Mouse (Mus musculus): ENCODE data around the gene Nup160. TPM values are rescaled to one million over a fixed set of nuclear protein-coding genes. Genes with fewer than 3 reads are reported as not detected.

Gene Nup160
- 23.1 and 24.1 TPM in 2 replicates for polyA plus RNA-seq (2012; rRNA removed)

GRCm38 (mm10) chr2:90677007-90677406, at the start of gene Nup160:
Gene Nup160, plus strand, starts transcription at chr2:90677215.
- DNase-seq (ENCODE audit: low read depth) = no peak
- TF ChIP-seq POLR2A (IDR thresholded peaks at IDR 0.05; ENCODE audit: borderline replicate concordance, extremely low read depth, insufficient read depth, insufficient read length, poor library complexity, severe bottlenecking) (no peak), CTCF (IDR thresholded peaks at IDR 0.05; ENCODE audit: borderline replicate concordance, extremely low read depth, insufficient read depth, insufficient read length) (no peak)

DNA sequence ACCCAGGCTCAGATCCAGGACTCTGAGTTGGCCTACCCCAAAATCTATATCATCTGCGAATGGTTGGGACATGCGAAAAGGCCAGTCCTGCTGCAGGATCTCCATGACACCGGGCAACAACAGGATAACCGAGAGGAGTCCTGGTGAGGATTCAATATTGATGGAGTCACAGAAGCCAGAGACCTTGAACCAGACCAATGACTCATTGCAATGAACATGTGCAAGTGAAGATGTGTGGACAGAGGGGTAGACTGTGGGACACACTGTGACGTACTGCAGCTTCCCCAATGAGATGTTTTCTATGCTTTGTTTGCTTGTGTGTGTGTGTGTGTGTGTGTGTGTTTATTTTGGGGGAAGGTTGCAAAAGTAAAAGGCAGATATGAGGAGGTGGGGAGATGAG, 48.8 kb upstream of the Nup160 start:
- TF ChIP-seq CTCF (IDR thresholded peaks at IDR 0.05; ENCODE audit: borderline replicate concordance, extremely low read depth, insufficient read depth, insufficient read length) (no peak), POLR2A (IDR thresholded peaks at IDR 0.05; ENCODE audit: borderline replicate concordance, extremely low read depth, insufficient read depth, insufficient read length, poor library complexity, severe bottlenecking) (no peak)
- no peak for DNase-seq (ENCODE audit: low read depth)

GRCm38 (mm10) chr2:90629552-90629951, 47.5 kb upstream of the Nup160 start:
- TF ChIP-seq CTCF (IDR thresholded peaks at IDR 0.05; ENCODE audit: borderline replicate concordance, extremely low read depth, insufficient read depth, insufficient read length) (no peak), POLR2A (IDR thresholded peaks at IDR 0.05; ENCODE audit: borderline replicate concordance, extremely low read depth, insufficient read depth, insufficient read length, poor library complexity, severe bottlenecking) (no peak)
- DNase-seq (ENCODE audit: low read depth) = no peak

GRCm38 (mm10) chr2:90631938-90632733, 44.9 kb upstream of the Nup160 start:
- DNase-seq (ENCODE audit: low read depth) = no peak
- TF ChIP-seq POLR2A (IDR thresholded peaks at IDR 0.05; ENCODE audit: borderline replicate concordance, extremely low read depth, insufficient read depth, insufficient read length, poor library complexity, severe bottlenecking) = no peak

- TF ChIP-seq POLR2A (IDR thresholded peaks at IDR 0.05; ENCODE audit: borderline replicate concordance, extremely low read depth, insufficient read depth, insufficient read length, poor library complexity, severe bottlenecking) (no peak), CTCF (IDR thresholded peaks at IDR 0.05; ENCODE audit: borderline replicate concordance, extremely low read depth, insufficient read depth, insufficient read length) (no peak)
These were observed 42.3 kb upstream of the Nup160 start for GRCm38 (mm10) chr2:90634671-90635070.

GRCm38 (mm10) chr2:90635085-90635723, 41.8 kb upstream of the Nup160 start:
- no peak for TF ChIP-seq POLR2A (IDR thresholded peaks at IDR 0.05; ENCODE audit: borderline replicate concordance, extremely low read depth, insufficient read depth, insufficient read length, poor library complexity, severe bottlenecking)
- no peak for TF ChIP-seq CTCF (IDR thresholded peaks at IDR 0.05; ENCODE audit: borderline replicate concordance, extremely low read depth, insufficient read depth, insufficient read length)

More at GRCm38 (mm10) chr2:90634671-90635070, 42.3 kb upstream of the Nup160 start:
- DNase-seq (ENCODE audit: low read depth) = no peak

DNA sequence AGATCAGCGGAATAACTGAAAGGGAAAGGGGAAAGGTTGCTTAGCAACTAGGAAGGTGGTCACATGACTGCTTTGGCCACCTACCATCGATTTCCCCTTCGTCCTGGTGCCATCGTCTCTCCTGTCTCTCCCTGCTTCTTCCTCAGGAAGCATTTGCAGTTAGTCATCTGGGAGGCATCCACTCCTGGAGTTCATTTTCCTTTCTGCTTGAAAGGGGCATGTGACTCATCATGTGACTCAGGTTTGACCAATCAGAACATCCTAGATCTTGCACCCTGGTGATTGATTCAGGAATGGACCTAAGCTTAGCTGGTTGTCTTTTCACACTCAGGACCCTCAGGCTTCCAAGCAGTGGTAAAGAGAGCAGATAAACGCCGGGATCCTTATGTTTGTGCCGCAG, 40.2 kb upstream of the Nup160 start:
- TF ChIP-seq POLR2A (IDR thresholded peaks at IDR 0.05; ENCODE audit: borderline replicate concordance, extremely low read depth, insufficient read depth, insufficient read length, poor library complexity, severe bottlenecking) = no peak
- no peak for TF ChIP-seq CTCF (IDR thresholded peaks at IDR 0.05; ENCODE audit: borderline replicate concordance, extremely low read depth, insufficient read depth, insufficient read length)
- DNase-seq (ENCODE audit: low read depth) = no peak

More at GRCm38 (mm10) chr2:90635085-90635723, 41.8 kb upstream of the Nup160 start:
- no peak for DNase-seq (ENCODE audit: low read depth)

DNA sequence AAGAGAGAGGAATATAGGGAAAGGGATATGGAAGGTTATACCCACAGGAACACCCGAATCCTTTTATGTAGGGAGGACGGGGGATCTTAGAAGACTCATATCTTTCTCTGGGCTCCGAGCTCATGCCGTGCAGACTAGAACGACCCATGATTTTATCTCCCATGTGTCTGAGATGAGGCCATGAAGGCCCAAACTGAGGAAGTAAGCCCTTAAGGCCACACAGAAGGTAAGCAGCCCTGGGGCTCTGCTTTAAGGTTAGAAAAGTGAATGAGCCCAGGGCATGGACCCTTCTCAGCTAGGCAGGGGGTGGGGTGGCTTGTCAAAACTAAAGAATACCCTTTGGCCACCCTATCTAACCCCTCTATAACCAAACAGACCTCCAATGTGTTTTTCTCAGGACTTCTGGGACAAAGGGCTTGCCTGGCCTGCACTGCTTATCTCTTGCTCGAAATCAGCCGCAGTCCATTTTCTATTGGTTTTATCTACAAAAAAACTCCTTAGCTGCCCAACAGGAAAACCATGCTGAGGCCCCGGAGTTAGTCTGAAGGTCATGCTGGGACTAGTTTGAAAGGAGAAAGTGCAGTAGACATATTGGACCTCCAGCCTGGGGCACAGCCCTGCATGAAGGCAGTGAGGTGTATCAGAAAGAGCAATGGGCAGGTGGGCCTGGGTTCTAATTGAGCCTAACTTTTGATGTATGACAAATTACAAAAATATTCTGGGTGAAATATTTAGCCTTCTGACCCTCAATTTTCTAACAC, 37.8 kb upstream of the Nup160 start:
- TF ChIP-seq CTCF (IDR thresholded peaks at IDR 0.05; ENCODE audit: borderline replicate concordance, extremely low read depth, insufficient read depth, insufficient read length) = no peak
- TF ChIP-seq POLR2A (IDR thresholded peaks at IDR 0.05; ENCODE audit: borderline replicate concordance, extremely low read depth, insufficient read depth, insufficient read length, poor library complexity, severe bottlenecking) = no peak

GRCm38 (mm10) chr2:90639747-90640699, 37.0 kb upstream of the Nup160 start:
- TF ChIP-seq POLR2A (IDR thresholded peaks at IDR 0.05; ENCODE audit: borderline replicate concordance, extremely low read depth, insufficient read depth, insufficient read length, poor library complexity, severe bottlenecking) (no peak), CTCF (IDR thresholded peaks at IDR 0.05; ENCODE audit: borderline replicate concordance, extremely low read depth, insufficient read depth, insufficient read length) (no peak)
- peak; percentile 24 for DNase-seq (ENCODE audit: low read depth)

More for the DNA sequence above, 37.8 kb upstream of the Nup160 start:
- DNase-seq (ENCODE audit: low read depth) = no peak

DNA sequence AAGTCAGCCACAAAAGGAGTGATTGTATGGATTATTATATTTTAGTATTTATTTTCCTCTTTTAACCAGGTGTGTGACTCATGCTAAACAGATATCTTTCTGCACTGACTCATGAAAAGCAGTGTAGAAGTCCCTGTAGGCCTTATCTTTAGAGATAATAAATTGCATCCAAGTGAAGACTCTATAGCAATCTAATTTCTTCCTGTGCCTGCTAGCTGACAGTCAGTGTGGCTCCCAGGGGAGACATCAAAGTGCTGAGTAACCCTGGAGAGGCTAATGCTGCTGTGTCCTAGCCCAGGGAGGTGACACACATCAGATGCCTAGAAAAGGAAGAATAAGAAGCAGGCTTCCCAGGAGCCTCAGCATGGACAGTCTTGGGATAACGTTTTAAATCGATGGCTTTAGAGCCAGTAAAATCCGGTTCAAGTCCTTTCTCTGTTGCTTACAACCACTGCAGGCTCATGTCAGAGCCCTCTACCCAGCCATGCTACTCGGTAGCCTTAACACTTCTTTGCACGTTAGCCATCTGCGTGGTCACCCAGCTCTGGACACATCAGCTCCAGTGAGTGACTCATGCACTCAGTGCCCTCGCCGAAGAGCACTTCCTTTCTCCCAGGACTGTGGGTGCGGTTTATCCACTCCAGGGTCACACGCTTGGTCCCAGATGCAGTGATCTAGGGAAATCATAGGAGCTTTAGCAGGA, 35.9 kb upstream of the Nup160 start:
- TF ChIP-seq CTCF (IDR thresholded peaks at IDR 0.05; ENCODE audit: borderline replicate concordance, extremely low read depth, insufficient read depth, insufficient read length) = no peak
- TF ChIP-seq POLR2A (IDR thresholded peaks at IDR 0.05; ENCODE audit: borderline replicate concordance, extremely low read depth, insufficient read depth, insufficient read length, poor library complexity, severe bottlenecking) = no peak
- peak; percentile 40 for DNase-seq (ENCODE audit: low read depth)

All from brain, embryonic 14.5 days (tissue).